Mouse (Mus musculus) heart, embryonic 11.5 days (tissue): Measurements from ENCODE around the gene Cir1. TPM values are rescaled to one million over a fixed set of nuclear protein-coding genes. Genes with fewer than 3 reads are reported as not detected.

Source experiments
- ATAC-seq: fragments of 200-750 bp; cut with Nextera tagmentation; replicated peaks from 2 replicates; pipeline ENCODE4 v1.8.0; 2017; ENCODE audit warnings: moderate library complexity; ENCODE audit not compliant: insufficient number of reproducible peaks, low FRiP score, low TSS enrichment
- H3K27ac ChIP-seq: fragments of 300-500 bp; sonication (generic); 2 replicates; pipeline ENCODE4 v1.5.1; 2014; ENCODE audit warnings: mild to moderate bottlenecking, low read depth, low read length
- H3K27me3 ChIP-seq: fragments of 300-500 bp; sonication (generic); 2 replicates; pipeline ENCODE4 v1.6.1; 2014; ENCODE audit warnings: mild to moderate bottlenecking, low read length, mixed read lengths; ENCODE audit not compliant: control insufficient read depth, insufficient read depth
- H3K36me3 ChIP-seq: fragments of 300-500 bp; sonication (generic); 2 replicates; pipeline ENCODE4 v1.6.1; 2014; ENCODE audit warnings: mild to moderate bottlenecking, low read length, moderate library complexity, mixed read lengths; ENCODE audit not compliant: control insufficient read depth, insufficient read depth
- H3K4me1 ChIP-seq: fragments of 300-500 bp; sonication (generic); 2 replicates; pipeline ENCODE4 v1.6.1; 2014; ENCODE audit warnings: low read length; ENCODE audit not compliant: control insufficient read depth, insufficient read depth
- H3K4me2 ChIP-seq: fragments of 300-500 bp; sonication (generic); 2 replicates; pipeline ENCODE4 v1.6.1; 2014; ENCODE audit warnings: mild to moderate bottlenecking, moderate library complexity
- H3K4me3 ChIP-seq: fragments of 300-500 bp; sonication (generic); 2 replicates; pipeline ENCODE4 v1.5.1; 2014; ENCODE audit warnings: low read depth, low read length
- H3K9ac ChIP-seq: fragments of 300-500 bp; sonication (generic); 2 replicates; pipeline ENCODE4 v1.6.1; 2014; ENCODE audit warnings: mild to moderate bottlenecking, low read depth, low read length, moderate library complexity
- H3K9me3 ChIP-seq: fragments of 300-500 bp; sonication (generic); replicated peaks from 2 replicates; pipeline ENCODE4 v1.6.1; 2016; ENCODE audit warnings: low read length; ENCODE audit not compliant: control insufficient read depth
- WGBS: fragments of 180-500 bp; shearing (Covaris S2); extraction: QIAGEN DNeasy Blood & Tissue Kit; methylation state at CpG from one replicate; pipeline ENCODE4 v1.1.7; 2014; ENCODE audit not compliant: insufficient replicate concordance; 5-methylcytosine and 5-hydroxymethylcytosine counted together
- polyA plus RNA-seq: library from polyadenylated mRNA; unstranded; fragments of >200 nt; fragmentation: Nextera tagmentation; extraction: Ambion mirVana; gene quantifications from 2 replicates; pipeline ENCODE4 v1.2.1, GENCODE M21; 2014

Gene Cir1
- polyA plus RNA-seq, 1 experiment from 2014 or later: 17.6 TPM

- Histone ChIP-seq H3K27me3 (no peaks in the 10 kb centered on the region), H3K9me3 (no peaks in the 10 kb centered on the region), H3K36me3 (peaks cover 5% of the 10 kb centered on the region; the same call in 1 of the 2 replicates), H3K9ac (no peak overlapping the region), H3K4me2 (no peak overlapping the region), H3K27ac (no peak overlapping the region), H3K4me3 (no peak overlapping the region), H3K4me1 (no peaks in the 10 kb centered on the region)
- ATAC-seq: no peak
- 69% methylated on average over 7 of the region's 7 CpGs for WGBS
Observed at GRCm38 (mm10) chr2:73295023-73295422, 17.5 kb downstream of the Cir1 start.

GRCm38 (mm10) chr2:73291130-73291529 is 21.4 kb downstream of the Cir1 start:
- Histone ChIP-seq H3K27me3 (no peaks in the 10 kb centered on the region), H3K4me2 (no peak overlapping the region), H3K4me3 (no peak overlapping the region), H3K4me1 (no peaks in the 10 kb centered on the region), H3K9ac (no peak overlapping the region), H3K36me3 (peaks cover 5% of the 10 kb centered on the region; the same call in 1 of the 2 replicates), H3K27ac (no peak overlapping the region), H3K9me3 (no peaks in the 10 kb centered on the region)
- 81% methylated on average over 4 of the region's 4 CpGs for WGBS
- no peak for ATAC-seq

GRCm38 (mm10) chr2:73285630-73286029 is 26.9 kb downstream of the Cir1 start:
- H3K9me3 ChIP-seq: no peaks in the 10 kb centered on the region

GRCm38 (mm10) chr2:73281707-73282106 is 30.8 kb downstream of the Cir1 start:
- peaks cover 25% of the 10 kb centered on the region for H3K4me1 ChIP-seq
- no peaks in the 10 kb centered on the region for H3K9me3 ChIP-seq
- H3K4me3 ChIP-seq: no peak overlapping the region
- no peak overlapping the region for H3K4me2 ChIP-seq
- ATAC-seq: no peak
- H3K36me3 ChIP-seq: no peaks in the 10 kb centered on the region
- 9% methylated on average over 7 of the region's 7 CpGs for WGBS
- H3K9ac ChIP-seq: no peak overlapping the region
- no peak overlapping the region for H3K27ac ChIP-seq
- peaks cover 45% of the 10 kb centered on the region for H3K27me3 ChIP-seq

More at GRCm38 (mm10) chr2:73285630-73286029, 26.9 kb downstream of the Cir1 start:
- Histone ChIP-seq H3K36me3 (no peaks in the 10 kb centered on the region), H3K4me2 (no peak overlapping the region), H3K27me3 (peaks cover 15% of the 10 kb centered on the region), H3K27ac (no peak overlapping the region), H3K4me3 (no peak overlapping the region), H3K4me1 (peaks cover 8% of the 10 kb centered on the region), H3K9ac (no peak overlapping the region)
- no peak for ATAC-seq
- 9% methylated on average over 2 of the region's 2 CpGs for WGBS

- Histone ChIP-seq H3K36me3 (no peaks in the 10 kb centered on the region), H3K9ac (no peak overlapping the region), H3K4me2 (peak overlapping the region; percentile 56), H3K4me1 (peaks cover 25% of the 10 kb centered on the region), H3K9me3 (no peaks in the 10 kb centered on the region), H3K27me3 (peaks cover 49% of the 10 kb centered on the region), H3K4me3 (peak overlapping the region; percentile 30), H3K27ac (no peak overlapping the region)
- ATAC-seq: no peak
- 7% methylated on average over 22 of the region's 22 CpGs for WGBS
Observed at GRCm38 (mm10) chr2:73281048-73281661, 31.3 kb downstream of the Cir1 start.

GRCm38 (mm10) chr2:73280356-73281047 is 32.0 kb downstream of the Cir1 start:
- Histone ChIP-seq H3K4me1 (peaks cover 25% of the 10 kb centered on the region), H3K27ac (no peak overlapping the region), H3K27me3 (peaks cover 51% of the 10 kb centered on the region), H3K9ac (0 out of 2 replicates have a peak overlapping the region, but pooled peaks have one; percentile 16), H3K4me3 (peak overlapping the region; percentile 30), H3K9me3 (no peaks in the 10 kb centered on the region), H3K4me2 (peak overlapping the region; percentile 56), H3K36me3 (no peaks in the 10 kb centered on the region)
- ATAC-seq: no peak
- 2% methylated on average over 33 of the region's 33 CpGs for WGBS

GRCm38 (mm10) chr2:73279271-73280038 is 33.0 kb downstream of the Cir1 start:
- no peak for ATAC-seq

GRCm38 (mm10) chr2:73278869-73279268 is 33.6 kb downstream of the Cir1 start:
- H3K4me3 ChIP-seq: peak overlapping the region; percentile 31
- no peaks in the 10 kb centered on the region for H3K36me3 ChIP-seq
- no peak; the same call in 1 of the 2 replicates for ATAC-seq
- peak overlapping the region; percentile 61 for H3K4me2 ChIP-seq
- peaks cover 59% of the 10 kb centered on the region for H3K27me3 ChIP-seq
- no peaks in the 10 kb centered on the region for H3K9me3 ChIP-seq
- H3K9ac ChIP-seq: 0 out of 2 replicates have a peak overlapping the region, but pooled peaks have one; percentile 28
- no peak overlapping the region for H3K27ac ChIP-seq
- peaks cover 31% of the 10 kb centered on the region for H3K4me1 ChIP-seq
- 1% methylated on average over 17 of the region's 17 CpGs for WGBS

More at GRCm38 (mm10) chr2:73279271-73280038, 33.0 kb downstream of the Cir1 start:
- Histone ChIP-seq H3K36me3 (no peaks in the 10 kb centered on the region), H3K27me3 (peaks cover 53% of the 10 kb centered on the region), H3K9me3 (no peaks in the 10 kb centered on the region), H3K4me3 (peak overlapping the region; percentile 31), H3K4me1 (peaks cover 25% of the 10 kb centered on the region), H3K4me2 (peak overlapping the region; percentile 61), H3K27ac (no peak overlapping the region), H3K9ac (no peak overlapping the region)
- 2% methylated on average over 31 of the region's 31 CpGs for WGBS
